Mouse (Mus musculus): Measurements from ENCODE around the gene Aff4. TPM values are rescaled to one million over a fixed set of nuclear protein-coding genes. Genes with fewer than 3 reads are reported as not detected.
A peak's percentile ranks its signal among the peaks of the same experiment; 100 is the strongest.

Aff4 gene
- polyA plus RNA-seq, 1 experiment from 2014 or later, result 31.2 TPM

- under 1% methylated on average over 44 of the region's 44 CpGs for WGBS
- ATAC-seq (ENCODE audit: extremely low read depth, insufficient number of reproducible peaks, low FRiP score, low TSS enrichment), result peak; percentile 93
- peak within 1 kb of the TSS; percentile 74 for H3K4me2 ChIP-seq
- H3K27me3 ChIP-seq (replicated peaks), result no peaks in the 10 kb centered on the region
- peak within 1 kb of the TSS; percentile 94 for H3K9ac ChIP-seq
- H3K36me3 ChIP-seq, result peaks cover 16% of the 10 kb centered on the region
- H3K27ac ChIP-seq (replicated peaks), result peak within 1 kb of the TSS; percentile 88
- peaks cover 23% of the 10 kb centered on the region for H3K4me1 ChIP-seq
- peak within 1 kb of the TSS; percentile 69 for H3K4me3 ChIP-seq
- no peaks in the 10 kb centered on the region for H3K9me3 ChIP-seq
These were observed 80.2 kb downstream of the Aff4 start, which contains the start of the genes Uqcrq and Gdf9 for GRCm38 (mm10) chr11:53430670-53431346. Gene Uqcrq (minus strand): TSS chr11:53430831. Gene Gdf9 (plus strand): TSS chr11:53431023.

DNA sequence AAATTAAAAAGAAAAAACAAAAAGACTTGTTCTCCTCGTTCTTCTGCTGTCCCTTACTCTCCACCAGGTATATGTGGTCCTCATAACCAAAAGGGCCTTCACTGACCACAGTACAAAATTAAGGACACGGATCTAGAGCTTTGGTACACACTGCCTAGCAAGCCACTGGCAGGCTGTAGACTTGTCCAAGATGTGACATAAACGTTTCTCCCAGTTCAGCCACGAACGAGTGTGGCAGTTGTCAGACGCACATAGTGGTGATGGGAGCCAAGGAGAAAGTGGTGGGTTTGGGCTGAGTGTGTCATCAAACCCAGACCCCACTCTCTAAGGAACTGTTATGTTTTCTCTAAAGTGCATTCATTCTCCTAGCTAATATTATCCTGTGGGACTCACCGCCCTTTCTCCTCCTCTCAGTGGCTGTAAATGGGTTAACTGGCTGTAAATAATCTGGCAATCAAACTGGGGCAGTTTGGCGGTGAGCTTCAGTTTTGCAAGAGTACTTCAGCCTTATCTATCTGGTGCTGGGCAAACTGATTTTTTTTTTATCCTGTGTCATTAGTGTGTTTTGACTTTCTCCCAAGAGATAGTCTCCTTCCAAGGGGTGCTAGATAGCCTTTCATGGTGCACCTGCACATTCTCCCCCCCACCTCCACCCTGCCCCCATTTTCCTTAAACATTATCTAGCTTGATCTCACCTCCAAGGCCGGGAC is 80.9 kb downstream of the Aff4 start:
- ATAC-seq (ENCODE audit: extremely low read depth, insufficient number of reproducible peaks, low FRiP score, low TSS enrichment), result no peak
- H3K27me3 ChIP-seq (replicated peaks), result no peaks in the 10 kb centered on the region

GRCm38 (mm10) chr11:53433057-53433456 is 82.4 kb downstream of the Aff4 start:
- 30% methylated on average over 6 of the region's 6 CpGs for WGBS
- H3K4me1 ChIP-seq, result peaks cover 22% of the 10 kb centered on the region
- no peak overlapping the region for H3K27ac ChIP-seq (replicated peaks)
- H3K27me3 ChIP-seq (replicated peaks), result no peaks in the 10 kb centered on the region
- no peak overlapping the region for H3K9ac ChIP-seq
- ATAC-seq (ENCODE audit: extremely low read depth, insufficient number of reproducible peaks, low FRiP score, low TSS enrichment), result no peak
- no peak overlapping the region for H3K4me3 ChIP-seq
- no peaks in the 10 kb centered on the region for H3K9me3 ChIP-seq
- peaks cover 13% of the 10 kb centered on the region for H3K36me3 ChIP-seq
- no peak overlapping the region for H3K4me2 ChIP-seq

More for the DNA sequence above, 80.9 kb downstream of the Aff4 start:
- H3K4me1 ChIP-seq, result peaks cover 22% of the 10 kb centered on the region
- peak overlapping the region; percentile 81 for H3K27ac ChIP-seq (replicated peaks)
- peak overlapping the region; percentile 69 for H3K4me3 ChIP-seq
- peak overlapping the region; percentile 94 for H3K9ac ChIP-seq
- 13% methylated on average over 9 of the region's 9 CpGs for WGBS
- peaks cover 16% of the 10 kb centered on the region for H3K36me3 ChIP-seq
- peak overlapping the region; percentile 74 for H3K4me2 ChIP-seq
- H3K9me3 ChIP-seq, result no peaks in the 10 kb centered on the region

DNA sequence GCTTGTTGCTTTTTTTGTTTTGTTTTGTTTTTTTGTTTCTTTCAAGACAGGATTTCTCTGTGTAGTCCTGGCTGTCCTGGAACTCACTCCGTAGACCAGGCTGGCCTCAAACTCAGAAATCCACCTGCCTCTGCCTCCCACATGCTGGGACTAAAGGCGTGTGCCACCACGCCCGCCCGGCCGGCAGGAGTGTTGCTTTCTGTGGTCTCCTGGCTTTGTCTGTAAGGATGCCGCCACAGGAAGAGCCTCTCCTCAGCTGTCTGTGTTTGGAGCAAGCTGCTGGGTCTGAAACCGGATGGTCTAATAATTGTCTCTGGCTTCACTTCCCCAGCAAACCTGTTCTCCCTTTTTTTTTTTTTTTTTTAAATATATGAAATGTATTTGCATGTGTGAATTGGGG is 84.9 kb downstream of the Aff4 start:
- Histone ChIP-seq H3K36me3 (no peaks in the 10 kb centered on the region), H3K9ac (no peak overlapping the region), H3K4me3 (no peak overlapping the region), H3K9me3 (no peaks in the 10 kb centered on the region), H3K27me3 (replicated peaks) (no peaks in the 10 kb centered on the region), H3K27ac (replicated peaks) (no peak overlapping the region), H3K4me1 (peaks cover 11% of the 10 kb centered on the region), H3K4me2 (no peak overlapping the region)
- ATAC-seq (ENCODE audit: extremely low read depth, insufficient number of reproducible peaks, low FRiP score, low TSS enrichment), result no peak
- WGBS, result 68% methylated on average over 8 of the region's 8 CpGs

DNA sequence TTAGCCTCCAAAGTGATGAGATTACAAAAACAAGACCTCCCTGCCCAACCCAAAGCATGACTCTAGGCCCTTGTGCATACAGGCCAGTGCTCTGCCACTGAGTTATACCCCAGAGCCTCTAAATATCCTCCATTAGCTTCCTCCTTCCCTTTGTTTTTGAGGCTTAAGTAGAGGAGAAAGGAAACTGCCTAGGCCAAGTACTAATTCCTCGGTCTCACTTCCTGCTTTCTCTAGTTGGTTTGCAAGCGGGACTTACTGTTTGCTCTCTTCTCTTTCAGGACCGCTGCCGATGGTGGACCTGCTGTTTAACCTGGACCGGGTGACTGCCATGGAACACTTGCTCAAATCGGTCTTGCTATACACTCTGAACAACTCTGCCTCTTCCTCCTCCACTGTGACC is 85.7 kb downstream of the Aff4 start:
- Histone ChIP-seq H3K27ac (replicated peaks) (no peak overlapping the region), H3K4me3 (no peak overlapping the region), H3K9me3 (no peaks in the 10 kb centered on the region), H3K36me3 (no peaks in the 10 kb centered on the region), H3K4me1 (peaks cover 10% of the 10 kb centered on the region), H3K9ac (no peak overlapping the region), H3K4me2 (no peak overlapping the region), H3K27me3 (replicated peaks) (no peaks in the 10 kb centered on the region)
- 76% methylated on average over 6 of the region's 6 CpGs for WGBS
- ATAC-seq (ENCODE audit: extremely low read depth, insufficient number of reproducible peaks, low FRiP score, low TSS enrichment), result no peak

- Histone ChIP-seq H3K4me2 (peak overlapping the region; percentile 44), H3K36me3 (no peaks in the 10 kb centered on the region), H3K9me3 (no peaks in the 10 kb centered on the region), H3K27ac (replicated peaks) (peak overlapping the region; percentile 92), H3K9ac (peak overlapping the region; percentile 72), H3K4me1 (peaks cover 17% of the 10 kb centered on the region), H3K4me3 (no peak overlapping the region), H3K27me3 (replicated peaks) (no peaks in the 10 kb centered on the region)
- 3% methylated on average over 12 of the region's 12 CpGs for WGBS
- no peak for ATAC-seq (ENCODE audit: extremely low read depth, insufficient number of reproducible peaks, low FRiP score, low TSS enrichment)
These were observed 91.3 kb downstream of the Aff4 start for GRCm38 (mm10) chr11:53441921-53442320.

DNA sequence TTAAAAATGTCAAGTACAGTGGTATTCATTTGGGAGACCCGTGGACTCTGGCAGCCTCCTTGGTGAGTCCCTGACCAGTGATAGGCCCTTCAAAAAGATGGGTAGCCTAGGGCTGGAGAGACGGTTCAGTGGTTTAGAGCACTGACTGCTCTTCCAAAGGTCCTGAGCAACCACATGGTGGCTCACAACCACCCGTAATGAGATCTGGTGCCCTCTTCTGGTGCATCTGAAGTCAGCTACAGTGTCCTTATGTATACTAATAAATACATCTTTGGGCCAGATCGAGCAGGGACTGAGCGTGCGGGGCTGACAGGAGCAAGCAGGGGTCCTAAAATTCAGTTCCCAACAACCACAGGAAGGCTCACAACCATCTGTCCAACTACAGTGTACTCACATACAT is 93.2 kb downstream of the Aff4 start:
- H3K36me3 ChIP-seq, result no peaks in the 10 kb centered on the region
- H3K4me2 ChIP-seq, result no peak overlapping the region
- H3K9ac ChIP-seq, result no peak overlapping the region
- no peak overlapping the region for H3K27ac ChIP-seq (replicated peaks)
- no peak for ATAC-seq (ENCODE audit: extremely low read depth, insufficient number of reproducible peaks, low FRiP score, low TSS enrichment)
- H3K9me3 ChIP-seq, result no peaks in the 10 kb centered on the region
- WGBS, result 45% methylated on average over 6 of the region's 6 CpGs
- H3K27me3 ChIP-seq (replicated peaks), result no peaks in the 10 kb centered on the region
- H3K4me3 ChIP-seq, result no peak overlapping the region
- peaks cover 20% of the 10 kb centered on the region for H3K4me1 ChIP-seq

DNA sequence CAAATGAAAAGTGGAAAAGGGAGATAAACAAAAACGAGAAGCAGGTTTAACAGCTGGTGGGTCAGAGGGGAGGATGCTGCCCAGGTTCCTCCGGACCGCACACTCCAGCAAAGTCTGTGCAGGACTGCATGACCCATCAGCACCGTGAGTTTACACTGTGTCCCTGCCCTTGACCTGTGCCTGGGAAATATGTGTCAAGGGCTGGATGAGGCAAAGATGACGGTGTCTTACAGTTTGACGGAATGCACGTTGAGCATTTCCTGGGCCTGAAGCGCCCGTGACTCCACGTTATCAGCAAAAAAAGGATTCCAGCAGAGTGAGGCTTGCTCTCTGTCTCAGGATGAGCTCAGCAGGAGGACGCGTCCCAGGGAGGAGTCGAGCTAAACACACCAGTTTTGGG is 94.9 kb downstream of the Aff4 start:
- Histone ChIP-seq H3K36me3 (no peaks in the 10 kb centered on the region), H3K27ac (replicated peaks) (no peak overlapping the region), H3K4me3 (no peak overlapping the region), H3K4me2 (no peak overlapping the region), H3K9ac (no peak overlapping the region), H3K9me3 (no peaks in the 10 kb centered on the region), H3K4me1 (peaks cover 28% of the 10 kb centered on the region), H3K27me3 (replicated peaks) (peaks cover 2% of the 10 kb centered on the region; the same call in 1 of the 2 replicates)
- WGBS, result 32% methylated on average over 13 of the region's 13 CpGs
- no peak for ATAC-seq (ENCODE audit: extremely low read depth, insufficient number of reproducible peaks, low FRiP score, low TSS enrichment)

DNA sequence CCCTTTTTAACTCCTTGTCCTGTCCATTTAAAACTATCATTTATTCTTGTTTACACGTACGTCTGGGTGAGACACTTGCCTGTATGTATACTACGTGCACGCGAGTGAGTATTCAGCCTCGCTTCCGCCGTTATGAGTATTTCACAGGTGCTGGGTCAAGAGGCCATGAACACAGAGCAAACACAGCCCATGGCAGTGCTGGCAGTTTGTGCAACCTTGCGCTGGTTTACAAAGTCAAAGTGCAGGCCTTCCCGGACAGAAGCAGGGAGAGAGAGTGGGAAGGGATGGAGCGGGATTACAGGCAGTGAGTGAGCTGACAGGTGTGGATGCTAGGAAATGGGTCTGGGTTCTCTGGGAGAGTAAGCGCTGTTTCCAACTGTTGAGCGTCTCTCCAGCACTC is 95.5 kb downstream of the Aff4 start:
- Histone ChIP-seq H3K27ac (replicated peaks) (no peak overlapping the region), H3K36me3 (no peaks in the 10 kb centered on the region), H3K4me3 (no peak overlapping the region), H3K4me1 (peaks cover 34% of the 10 kb centered on the region), H3K9ac (no peak overlapping the region), H3K9me3 (no peaks in the 10 kb centered on the region), H3K4me2 (no peak overlapping the region), H3K27me3 (replicated peaks) (peaks cover 5% of the 10 kb centered on the region; the same call in 1 of the 2 replicates)
- 82% methylated on average over 13 of the region's 13 CpGs for WGBS
- no peak for ATAC-seq (ENCODE audit: extremely low read depth, insufficient number of reproducible peaks, low FRiP score, low TSS enrichment)

DNA sequence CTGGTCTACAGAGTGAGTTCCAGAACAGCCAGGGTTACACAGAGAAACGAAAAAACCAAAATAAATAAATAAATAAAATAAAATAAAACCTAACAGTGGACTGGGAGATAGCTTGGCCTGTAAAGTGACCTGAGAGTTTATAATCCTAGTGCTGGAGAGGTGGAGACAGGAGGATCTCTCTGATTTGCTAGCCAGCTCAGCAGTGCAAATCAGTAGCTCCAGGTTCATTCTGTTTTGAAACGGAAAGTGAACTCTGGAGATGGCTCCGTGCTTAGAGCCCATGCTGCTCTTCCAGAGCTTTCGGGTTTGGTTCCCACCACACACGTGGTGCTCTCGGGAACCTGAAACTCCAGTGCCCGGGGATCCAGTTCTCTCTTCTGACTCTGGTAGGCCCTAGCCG is 97.4 kb downstream of the Aff4 start:
- no peak overlapping the region for H3K27ac ChIP-seq (replicated peaks)
- WGBS, result 87% methylated on average over 8 of the region's 8 CpGs

GRCm38 (mm10) chr11:53448529-53448928 is 97.9 kb downstream of the Aff4 start:
- H3K27ac ChIP-seq (replicated peaks), result no peak overlapping the region

More for the DNA sequence above, 97.4 kb downstream of the Aff4 start:
- Histone ChIP-seq H3K36me3 (no peaks in the 10 kb centered on the region), H3K4me1 (peaks cover 23% of the 10 kb centered on the region), H3K4me3 (no peak overlapping the region), H3K9ac (no peak overlapping the region), H3K9me3 (no peaks in the 10 kb centered on the region), H3K4me2 (no peak overlapping the region), H3K27me3 (replicated peaks) (peaks cover 5% of the 10 kb centered on the region; the same call in 1 of the 2 replicates)
- ATAC-seq (ENCODE audit: extremely low read depth, insufficient number of reproducible peaks, low FRiP score, low TSS enrichment), result no peak

More at GRCm38 (mm10) chr11:53448529-53448928, 97.9 kb downstream of the Aff4 start:
- no peak for ATAC-seq (ENCODE audit: extremely low read depth, insufficient number of reproducible peaks, low FRiP score, low TSS enrichment)
- no peak overlapping the region for H3K4me3 ChIP-seq
- no peaks in the 10 kb centered on the region for H3K36me3 ChIP-seq
- no peak overlapping the region for H3K9ac ChIP-seq
- peaks cover 23% of the 10 kb centered on the region for H3K4me1 ChIP-seq
- no peak overlapping the region for H3K4me2 ChIP-seq
- 74% methylated on average over 1 of the region's 1 CpGs for WGBS
- H3K9me3 ChIP-seq, result no peaks in the 10 kb centered on the region
- H3K27me3 ChIP-seq (replicated peaks), result peaks cover 5% of the 10 kb centered on the region; the same call in 1 of the 2 replicates
